Mouse (Mus musculus) MEL (cell line): ENCODE measurements at regions not wholly inside any gene's neighbourhood (a gene's known extent, or its start where the extent isn't known, plus 50 kb on each side); places are given as distances from the start of the nearest gene placed in this dataset.

Experiments used
- CHD1 ChIP-seq: IDR thresholded peaks from 2 replicates; pipeline ENCODE4 v1.6.1; 2012; ENCODE audit warnings: low read depth, mild to moderate bottlenecking, inconsistent platforms, low read length, improper control_type of control experiment
- CTCF ChIP-seq, 3 experiments: IDR thresholded peaks in 2 of 3; conservative IDR thresholded peaks in 1 of 3; 2 replicates each; pipeline ENCODE4 v1.5.1; 2011 to 2012; ENCODE audit warnings: low read length in 3 of 3, low read depth in 2 of 3, mild to moderate bottlenecking in 2 of 3, improper control_type of control experiment in 1 of 3, inconsistent platforms in 1 of 3, mixed read lengths in 1 of 3, moderate library complexity in 1 of 3; ENCODE audit not compliant: control insufficient read depth in 1 of 3, insufficient read depth in 1 of 3, poor library complexity in 1 of 3, severe bottlenecking in 1 of 3
- ELF1 ChIP-seq: IDR thresholded peaks from 2 replicates; pipeline ENCODE4 v1.6.1; 2014; ENCODE audit warnings: low read depth, mild to moderate bottlenecking, inconsistent platforms, low read length, improper control_type of control experiment, moderate library complexity
- ETS1 ChIP-seq: IDR thresholded peaks from 2 replicates; pipeline ENCODE4 v1.6.1; 2012; ENCODE audit warnings: low read depth, mild to moderate bottlenecking, inconsistent platforms, low read length, improper control_type of control experiment, moderate library complexity
- HCFC1 ChIP-seq: IDR thresholded peaks from 2 replicates; pipeline ENCODE4 v1.6.1; 2012; ENCODE audit warnings: low read depth, mild to moderate bottlenecking, inconsistent platforms, low read length, improper control_type of control experiment, moderate library complexity
- MEF2A ChIP-seq: IDR thresholded peaks from 2 replicates; pipeline ENCODE4 v1.6.1; 2014; ENCODE audit warnings: low read depth, mild to moderate bottlenecking, inconsistent platforms, low read length, improper control_type of control experiment; ENCODE audit not compliant: poor library complexity, insufficient replicate concordance, severe bottlenecking; ENCODE audit errors: extremely low read depth
- POLR2A ChIP-seq, 2 experiments: IDR thresholded peaks; 2 replicates each; pipeline ENCODE4 v1.6.1; 2011 to 2012; ENCODE audit warnings: low read length in 2 of 2, mild to moderate bottlenecking in 2 of 2, control low read depth in 1 of 2, improper control_type of control experiment in 1 of 2, low read depth in 1 of 2, moderate library complexity in 1 of 2; ENCODE audit not compliant: control insufficient read depth in 1 of 2, insufficient read depth in 1 of 2, poor library complexity in 1 of 2
- TAL1 ChIP-seq: IDR thresholded peaks from 2 replicates; pipeline ENCODE4 v1.6.1; 2012; ENCODE audit warnings: mild to moderate bottlenecking, inconsistent platforms, low read length, moderate library complexity, mixed read lengths
- USF2 ChIP-seq, 2 experiments: IDR thresholded peaks; 2 replicates each; pipeline ENCODE4 v1.6.1; 2011 to 2012; ENCODE audit warnings: improper control_type of control experiment in 2 of 2, low read length in 2 of 2, borderline replicate concordance in 1 of 2, inconsistent platforms in 1 of 2, low read depth in 1 of 2, mild to moderate bottlenecking in 1 of 2; ENCODE audit not compliant: insufficient read depth in 1 of 2

DNA sequence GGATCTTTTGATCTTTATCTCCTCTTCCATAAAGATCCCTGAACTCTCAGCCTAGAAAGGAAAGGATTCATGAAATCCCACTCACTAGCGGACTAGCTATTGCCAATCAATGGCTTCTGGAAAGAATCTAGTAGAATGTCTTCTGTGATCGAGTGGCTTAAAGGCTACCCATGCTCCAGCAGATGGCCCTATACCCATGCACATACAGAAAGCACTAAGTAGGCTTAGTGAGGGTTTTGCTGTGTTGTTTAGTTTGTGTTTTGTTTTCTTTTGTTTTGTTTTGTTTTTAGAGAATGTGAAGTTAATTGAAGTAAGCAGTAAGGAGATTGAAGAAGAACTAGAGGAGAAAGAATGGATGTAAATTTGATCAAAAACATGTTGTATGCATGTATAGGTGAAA is 187.5 kb downstream of the Kctd12 start:
- no peak for TF ChIP-seq MEF2A
- TF ChIP-seq CTCF (IDR thresholded peaks at IDR 0.05 in 2 of 3, conservative IDR thresholded peaks at IDR 0.05 in 1 of 3; ENCODE audit: control insufficient read depth in 1 of 3, insufficient read depth in 1 of 3, low read depth in 2 of 3, low read length in 3 of 3, poor library complexity in 1 of 3, severe bottlenecking in 1 of 3): no peak
- no peak for TF ChIP-seq ETS1
- no peak for TF ChIP-seq CHD1
- no peak for TF ChIP-seq USF2 (IDR thresholded peaks at IDR 0.05; ENCODE audit: borderline replicate concordance in 1 of 2, insufficient read depth in 1 of 2, low read depth in 1 of 2, low read length in 2 of 2)
- no peak for TF ChIP-seq POLR2A (IDR thresholded peaks at IDR 0.05; ENCODE audit: control insufficient read depth in 1 of 2, insufficient read depth in 1 of 2, low read depth in 1 of 2, low read length in 2 of 2, poor library complexity in 1 of 2)
- no peak for TF ChIP-seq ELF1
- TF ChIP-seq TAL1: no peak
- no peak for TF ChIP-seq HCFC1
